Comparison of ENCODE assay signal across 18 mouse cellular contexts in genomic region chr2:42784065-42784464, GRCm38 (mm10).
DNase-seq lines count a peak whose midpoint lies in the region; ATAC-seq and TF ChIP-seq lines count a peak whose summit lies in the region.
"Had no signal": no experiment of that assay in that cellular context is flagged by ENCODE, and none has a peak within 500 bp of the region (broad histone marks: within the 10 kb centered on the region; RNA-seq: fewer than 3 reads in every experiment).

No protein-coding gene starts in this region.

- TF ChIP-seq POLR2A in brain, embryonic 14.5 days (IDR thresholded peaks at IDR 0.05; ENCODE audit: borderline replicate concordance, extremely low read depth, insufficient read depth, insufficient read length, poor library complexity, severe bottlenecking), result no peak

- H3K9me3 ChIP-seq in forebrain, embryonic 14.5 days (replicated peaks; ENCODE audit: control insufficient read depth, low read length), result no peaks in the 10 kb centered on the region
- H3K9me3 ChIP-seq in forebrain, embryonic 10.5 days, result no peaks in the 10 kb centered on the region
- H3K9me3 ChIP-seq: embryonic facial prominence, embryonic 10.5 days; heart, embryonic 13.5 days; hindbrain, embryonic 15.5 days had no signal

- peak; percentile 61 for DNase-seq in forebrain, embryonic 14.5 days (ENCODE audit: low spot score)
- no peak for DNase-seq in forebrain, embryonic 10.5 days (ENCODE audit: extremely low spot score, low spot score)
- DNase-seq in layer of hippocampus, adult 2 months (ENCODE audit: low spot score in 2 of 2), result peak in 1 of 2 experiments; percentile 21
- DNase-seq in layer of hippocampus, adult 11-12 months (ENCODE audit: low spot score), result no peak
- peak; percentile 68 for DNase-seq in brain, embryonic 14.5 days (ENCODE audit: low read depth)
- peak; percentile 44 for DNase-seq in retina, postnatal 1 day
- DNase-seq: adrenal gland, adult 2 months; adrenal gland, postnatal 25 days; cerebellum, adult 11 months; cerebellum, adult 8-10 months; cerebellum, postnatal 25 days; gastrocnemius, postnatal 14 days; heart, postnatal 36 days; kidney, adult 11 months had no signal

- H3K9ac ChIP-seq in forebrain, embryonic 14.5 days (ENCODE audit: low read length), result no peak overlapping the region
- H3K9ac ChIP-seq: heart, embryonic 13.5 days; hindbrain, embryonic 15.5 days had no signal

- 56% methylated on average over 1 of the region's 1 CpGs for WGBS in forebrain, embryonic 14.5 days
- 76% methylated on average over 1 of the region's 1 CpGs for whole genome bisulfite sequencing in forebrain, embryonic 10.5 days

- no peaks in the 10 kb centered on the region for H3K4me1 ChIP-seq in forebrain, embryonic 14.5 days (ENCODE audit: control insufficient read depth, insufficient read depth, low read length)
- H3K4me1 ChIP-seq in forebrain, embryonic 10.5 days, result no peaks in the 10 kb centered on the region
- H3K4me1 ChIP-seq: embryonic facial prominence, embryonic 10.5 days; heart, embryonic 13.5 days; hindbrain, embryonic 15.5 days had no signal

- no peaks in the 10 kb centered on the region for H3K36me3 ChIP-seq in forebrain, embryonic 14.5 days (ENCODE audit: control insufficient read depth, insufficient read depth, low read length)
- no peaks in the 10 kb centered on the region for H3K36me3 ChIP-seq in forebrain, embryonic 10.5 days (replicated peaks)
- H3K36me3 ChIP-seq: embryonic facial prominence, embryonic 10.5 days; heart, embryonic 13.5 days; hindbrain, embryonic 15.5 days had no signal

- H3K4me2 ChIP-seq in forebrain, embryonic 14.5 days (ENCODE audit: low read length), result no peak overlapping the region
- H3K4me2 ChIP-seq: heart, embryonic 13.5 days; hindbrain, embryonic 15.5 days had no signal

- no peak overlapping the region for H3K27ac ChIP-seq in forebrain, embryonic 14.5 days (ENCODE audit: low read depth, low read length)
- no peak overlapping the region for H3K27ac ChIP-seq in forebrain, embryonic 10.5 days
- peak overlapping the region; percentile 69 for H3K27ac ChIP-seq in layer of hippocampus, adult 2 months
- H3K27ac ChIP-seq: embryonic facial prominence, embryonic 10.5 days; heart, embryonic 13.5 days; hindbrain, embryonic 15.5 days had no signal

- H3K27me3 ChIP-seq in forebrain, embryonic 14.5 days (replicated peaks; ENCODE audit: control insufficient read depth, insufficient read depth, low read length), result no peaks in the 10 kb centered on the region
- H3K27me3 ChIP-seq in forebrain, embryonic 10.5 days (ENCODE audit: poor library complexity, severe bottlenecking), result no peaks in the 10 kb centered on the region
- H3K27me3 ChIP-seq: heart, embryonic 13.5 days; hindbrain, embryonic 15.5 days had no signal

- TF ChIP-seq CTCF in layer of hippocampus, adult 2 months (conservative IDR thresholded peaks at IDR 0.05), result no peak
- TF ChIP-seq CTCF in brain, embryonic 14.5 days (IDR thresholded peaks at IDR 0.05; ENCODE audit: borderline replicate concordance, extremely low read depth, insufficient read depth, insufficient read length), result no peak

- peak; percentile 63; the same call in 1 of the 2 replicates for ATAC-seq in forebrain, embryonic 14.5 days
- no peak for ATAC-seq in CD4-positive, CD25-positive, alpha-beta regulatory T cell, adult 4 months

- no peak overlapping the region for H3K4me3 ChIP-seq in forebrain, embryonic 14.5 days (ENCODE audit: low read depth, low read length)
- H3K4me3 ChIP-seq in forebrain, embryonic 10.5 days, result no peak overlapping the region
- H3K4me3 ChIP-seq in layer of hippocampus, adult 2 months, result no peak overlapping the region
- H3K4me3 ChIP-seq: embryonic facial prominence, embryonic 10.5 days; heart, embryonic 13.5 days; hindbrain, embryonic 15.5 days had no signal

Comparison
In these comparisons a context has a peak if more than half of its experiments do, and no peak if none do; other contexts are left out.
1. DNase-seq: peak in forebrain, embryonic 14.5 days (single experiment), brain, embryonic 14.5 days (single experiment) and retina, postnatal 1 day (single experiment); none in forebrain, embryonic 10.5 days (single experiment) and layer of hippocampus, adult 11-12 months (single experiment).